ENCODE assay signal across 18 mouse cellular contexts in genomic region chr1:66244910-66245309, GRCm38 (mm10).
DNase-seq lines count a peak whose midpoint lies in the region; ATAC-seq lines count a peak whose summit lies in the region.
"Had no signal": no experiment of that assay in that cellular context is flagged by ENCODE, and none has a peak within 500 bp of the region (broad histone marks: within the 10 kb centered on the region; RNA-seq: fewer than 3 reads in every experiment).

No protein-coding gene starts in this region.

- no peak overlapping the region for H3K4me2 ChIP-seq in neural tube, embryonic 15.5 days
- H3K4me2 ChIP-seq: forebrain, embryonic 15.5 days; hindbrain, embryonic 15.5 days; neural tube, embryonic 12.5 days had no signal

- H3K4me3 ChIP-seq in embryonic facial prominence, embryonic 10.5 days = no peak overlapping the region
- H3K4me3 ChIP-seq in neural tube, embryonic 15.5 days (replicated peaks) = no peak overlapping the region
- H3K4me3 ChIP-seq: forebrain, embryonic 15.5 days; hindbrain, embryonic 15.5 days; neural tube, embryonic 12.5 days had no signal

- H3K4me1 ChIP-seq in embryonic facial prominence, embryonic 10.5 days = no peaks in the 10 kb centered on the region
- peaks cover 4% of the 10 kb centered on the region; the same call in 1 of the 2 replicates for H3K4me1 ChIP-seq in neural tube, embryonic 15.5 days

- no peaks in the 10 kb centered on the region for H3K27me3 ChIP-seq in embryonic facial prominence, embryonic 10.5 days (replicated peaks; ENCODE audit: low read depth, poor library complexity, severe bottlenecking)
- H3K27me3 ChIP-seq in neural tube, embryonic 15.5 days (replicated peaks) = no peaks in the 10 kb centered on the region
- H3K27me3 ChIP-seq: forebrain, embryonic 15.5 days; hindbrain, embryonic 15.5 days; neural tube, embryonic 12.5 days had no signal

- ATAC-seq in neural tube, embryonic 15.5 days (ENCODE audit: low FRiP score) = no peak
- ATAC-seq: forebrain, embryonic 15.5 days; midbrain, embryonic 16.5 days had no signal

- H3K36me3 ChIP-seq in embryonic facial prominence, embryonic 10.5 days (replicated peaks) = no peaks in the 10 kb centered on the region
- H3K36me3 ChIP-seq in neural tube, embryonic 15.5 days = no peaks in the 10 kb centered on the region
- H3K36me3 ChIP-seq: forebrain, embryonic 15.5 days; hindbrain, embryonic 15.5 days; neural tube, embryonic 12.5 days had no signal

- 43% methylated on average over 1 of the region's 1 CpGs for WGBS in embryonic facial prominence, embryonic 10.5 days
- 56% methylated on average over 1 of the region's 1 CpGs for WGBS in neural tube, embryonic 15.5 days

- no peaks in the 10 kb centered on the region for H3K9me3 ChIP-seq in embryonic facial prominence, embryonic 10.5 days
- no peaks in the 10 kb centered on the region for H3K9me3 ChIP-seq in neural tube, embryonic 15.5 days (replicated peaks)
- H3K9me3 ChIP-seq: forebrain, embryonic 15.5 days; hindbrain, embryonic 15.5 days; neural tube, embryonic 12.5 days had no signal

- no peak overlapping the region for H3K9ac ChIP-seq in neural tube, embryonic 15.5 days (replicated peaks)
- H3K9ac ChIP-seq: forebrain, embryonic 15.5 days; hindbrain, embryonic 15.5 days; neural tube, embryonic 12.5 days had no signal

- no peak overlapping the region for H3K27ac ChIP-seq in embryonic facial prominence, embryonic 10.5 days (replicated peaks)
- H3K27ac ChIP-seq in neural tube, embryonic 15.5 days (replicated peaks) = no peak overlapping the region
- H3K27ac ChIP-seq: forebrain, embryonic 15.5 days; hindbrain, embryonic 15.5 days; neural tube, embryonic 12.5 days had no signal

- peak; percentile 17 for DNase-seq in adrenal gland, adult 2 months
- DNase-seq in adrenal gland, postnatal 10 days = no peak
- DNase-seq in 3T3-L1 (ENCODE audit: low read depth, low spot score) = peak; percentile 75
- peak; percentile 24 for DNase-seq in embryonic facial prominence, embryonic 10.5 days (ENCODE audit: low spot score)
- DNase-seq in lung, postnatal 36 days = peak; percentile 28
- no peak for DNase-seq in frontal cortex, postnatal 25 days (ENCODE audit: low spot score in 2 of 2)
- DNase-seq in cerebellum, adult 9-10 months = no peak
- DNase-seq: gastrocnemius, postnatal 10 days; heart, postnatal 10 days; kidney, adult 11 months; layer of hippocampus, postnatal 36 days; right cerebral cortex, postnatal 4 days; thymus, postnatal 25 days had no signal

Comparison
In these comparisons a context has a peak if more than half of its experiments do, and no peak if none do; other contexts are left out.
1. DNase-seq: peak in adrenal gland, adult 2 months (single experiment), 3T3-L1 (single experiment), embryonic facial prominence, embryonic 10.5 days (single experiment) and lung, postnatal 36 days (single experiment); none in adrenal gland, postnatal 10 days (single experiment), frontal cortex, postnatal 25 days (0 of 2) and cerebellum, adult 9-10 months (single experiment).